ENCODE assay signal across 27 mouse cellular contexts in genomic region chr7:101550686-101551485, GRCm38 (mm10). TPM values are rescaled to one million over a fixed set of nuclear protein-coding genes. Genes with fewer than 3 reads are reported as not detected.
A peak's percentile ranks its signal among the peaks of the same experiment; 100 is the strongest.
DNase-seq lines count a peak whose midpoint lies in the region; ATAC-seq and TF ChIP-seq lines count a peak whose summit lies in the region.
"Had no signal": no experiment of that assay in that cellular context is flagged by ENCODE, and none has a peak within 500 bp of the region (broad histone marks: within the 10 kb centered on the region; RNA-seq: fewer than 3 reads in every experiment).

No protein-coding gene starts in this region.

- peak overlapping the region; percentile 80 for H3K27ac ChIP-seq in spleen, adult 2 months (ENCODE audit: insufficient read depth, low read length)
- H3K27ac ChIP-seq in brown adipose tissue, adult 24 weeks (replicated peaks; ENCODE audit: low read depth, low read length): peak overlapping the region; percentile 67
- H3K27ac ChIP-seq in intestine, embryonic 16.5 days (ENCODE audit: low read length): 0 out of 2 replicates have a peak overlapping the region, but pooled peaks have one; percentile 6
- H3K27ac ChIP-seq: hindbrain, embryonic 13.5 days; liver, embryonic 14.5 days; midbrain, embryonic 13.5 days; neural tube, embryonic 13.5 days had no signal

- H3K36me3 ChIP-seq in spleen, adult 2 months (ENCODE audit: control insufficient read depth, insufficient read depth, low read length): no peaks in the 10 kb centered on the region
- no peaks in the 10 kb centered on the region for H3K36me3 ChIP-seq in intestine, embryonic 16.5 days (ENCODE audit: control insufficient read depth, insufficient read depth, low read length)
- H3K36me3 ChIP-seq: hindbrain, embryonic 13.5 days; midbrain, embryonic 13.5 days; neural tube, embryonic 13.5 days had no signal

- H3K9me3 ChIP-seq in intestine, embryonic 16.5 days (ENCODE audit: control insufficient read depth, low read length): no peaks in the 10 kb centered on the region
- H3K9me3 ChIP-seq: hindbrain, embryonic 13.5 days; midbrain, embryonic 13.5 days; neural tube, embryonic 13.5 days had no signal

- ATAC-seq in intestine, embryonic 16.5 days: no peak
- ATAC-seq: forebrain, embryonic 14.5 days; lung, postnatal 0 days; midbrain, embryonic 13.5 days had no signal

- intact Hi-C loops in heart, postnatal 36 days (cut with DNase I): no loop called here

- TF ChIP-seq POLR2A in spleen, adult 2 months (IDR thresholded peaks at IDR 0.05; ENCODE audit: low read depth, low read length): no peak

- TF ChIP-seq CTCF in spleen, adult 2 months (IDR thresholded peaks at IDR 0.05; ENCODE audit: extremely low read depth, insufficient read depth, insufficient read length, insufficient replicate concordance): no peak

- no peak overlapping the region for H3K9ac ChIP-seq in intestine, embryonic 16.5 days (ENCODE audit: low read depth, low read length)
- H3K9ac ChIP-seq: hindbrain, embryonic 13.5 days; liver, embryonic 14.5 days; midbrain, embryonic 13.5 days; neural tube, embryonic 13.5 days had no signal

- 0 out of 2 replicates have a peak overlapping the region, but pooled peaks have one; percentile 1 for H3K4me3 ChIP-seq in spleen, adult 2 months (ENCODE audit: extremely low read depth, insufficient read depth, insufficient read length)
- no peak overlapping the region for H3K4me3 ChIP-seq in brown adipose tissue, adult 24 weeks (ENCODE audit: insufficient read depth, low read depth, low read length)
- no peak overlapping the region for H3K4me3 ChIP-seq in intestine, embryonic 16.5 days (ENCODE audit: low read length)
- H3K4me3 ChIP-seq: hindbrain, embryonic 13.5 days; midbrain, embryonic 13.5 days; neural tube, embryonic 13.5 days had no signal

- H3K27me3 ChIP-seq in spleen, adult 2 months (ENCODE audit: control insufficient read depth, insufficient read depth, low read length): no peaks in the 10 kb centered on the region
- H3K27me3 ChIP-seq in intestine, embryonic 16.5 days (replicated peaks; ENCODE audit: control insufficient read depth, insufficient read depth, low read length): no peaks in the 10 kb centered on the region
- H3K27me3 ChIP-seq: hindbrain, embryonic 13.5 days; midbrain, embryonic 13.5 days; neural tube, embryonic 13.5 days had no signal

- H3K4me2 ChIP-seq in intestine, embryonic 16.5 days (ENCODE audit: low read depth, low read length): no peak overlapping the region
- H3K4me2 ChIP-seq: heart, embryonic 11.5 days; hindbrain, embryonic 13.5 days; midbrain, embryonic 13.5 days; neural tube, embryonic 13.5 days had no signal

- peaks cover 9% of the 10 kb centered on the region; the same call in 1 of the 2 replicates for H3K4me1 ChIP-seq in spleen, adult 2 months (ENCODE audit: control insufficient read depth, insufficient read depth, insufficient read length)
- H3K4me1 ChIP-seq in brown adipose tissue, adult 24 weeks (ENCODE audit: control insufficient read depth, insufficient read depth, insufficient read length, low read length): no peaks in the 10 kb centered on the region
- peaks cover 5% of the 10 kb centered on the region for H3K4me1 ChIP-seq in intestine, embryonic 16.5 days (ENCODE audit: control insufficient read depth, insufficient read depth, low read length)
- H3K4me1 ChIP-seq: hindbrain, embryonic 13.5 days; midbrain, embryonic 13.5 days; neural tube, embryonic 13.5 days had no signal

- DNase-seq in spleen, adult 2 months (ENCODE audit: low read depth in 1 of 2, low spot score in 2 of 2): no peak
- no peak for DNase-seq in spleen, postnatal 4 days (ENCODE audit: low spot score in 2 of 2)
- DNase-seq in thymus, postnatal 25 days: peak; percentile 33
- DNase-seq in gastrocnemius, postnatal 10 days: no peak
- DNase-seq in frontal cortex, postnatal 14 days (ENCODE audit: low spot score in 2 of 2): no peak
- DNase-seq in heart, postnatal 36 days: no peak
- DNase-seq: adrenal gland, postnatal 10 days; B cell, adult 2 months; cerebellum, adult 2 months; gastrocnemius, postnatal 36 days; heart, postnatal 10 days; kidney, postnatal 36 days; spleen, adult 18-20 months had no signal

- WGBS in spleen, adult 2 months: 27% methylated on average over 7 of the region's 7 CpGs
- WGBS in intestine, embryonic 16.5 days: 46% methylated on average over 7 of the region's 7 CpGs

RNA-seq across cellular contexts. Expression of gene Art2b, which starts 34.5 kb away (rescaled TPM):
- 9.5 and 11.7 TPM in 2 replicates for polyA plus RNA-seq in spleen, adult 2 months (2012; rRNA removed)
- polyA plus RNA-seq in brown adipose tissue, adult 24 weeks (2012; ENCODE audit: insufficient read depth, insufficient read length, missing spikeins): not detected in 2 replicates
- 0.43 and 0.56 TPM in 2 replicates for polyA plus RNA-seq in intestine, embryonic 16.5 days (2015; fragmentation: Nextera tagmentation; extraction: Ambion mirVana)
- not detected for total RNA-seq in gastrocnemius, postnatal 10 days (2021)
- not detected for total RNA-seq in heart, postnatal 36 days (2021)
- total RNA-seq: gastrocnemius, postnatal 36 days; heart, postnatal 10 days; left cerebral cortex, adult 8-10 months had no signal
- polyA plus RNA-seq: cerebellum, adult 2 months; embryonic facial prominence, embryonic 11.5 days; forebrain, embryonic 14.5 days; heart, embryonic 11.5 days; hindbrain, embryonic 13.5 days; kidney, embryonic 14.5 days; limb, embryonic 11.5 days; lung, postnatal 0 days; midbrain, embryonic 13.5 days; neural tube, embryonic 13.5 days; stomach, embryonic 16.5 days had no signal

Comparison
In these comparisons a context has a peak if more than half of its experiments do, and no peak if none do; other contexts are left out.
1. H3K27ac ChIP-seq: peak in every context shown above with its lines; median percentile 80 in spleen, adult 2 months; 67 in brown adipose tissue, adult 24 weeks; 6 in intestine, embryonic 16.5 days.